Mouse (Mus musculus): ENCODE measurements around the gene Clec9a. TPM values are rescaled to one million over a fixed set of nuclear protein-coding genes. Genes with fewer than 3 reads are reported as not detected.

Clec9a gene
- total RNA-seq, 4 experiments from 2014 or later = 0.47 to 0.60 TPM; not detected in 2

DNA sequence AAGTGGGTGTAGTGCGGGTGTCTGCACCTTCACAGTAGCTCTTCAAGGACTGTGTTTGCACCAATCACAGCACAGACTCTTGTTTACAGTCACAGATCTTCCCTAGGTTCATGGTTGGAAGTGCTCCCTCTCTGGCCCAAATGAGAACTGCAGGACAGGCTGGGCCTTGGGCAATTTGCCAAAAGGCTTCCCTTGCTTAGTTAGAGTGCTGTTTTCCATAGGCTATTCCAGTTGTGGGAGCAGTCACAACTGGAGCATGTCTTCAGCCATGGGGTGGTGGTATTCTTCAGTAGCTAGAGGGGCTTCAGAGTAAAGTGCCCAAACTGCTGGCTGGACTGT, 15.0 kb downstream of the Clec9a start:
- DNase-seq (ENCODE audit: low spot score) = peak; percentile 88

- no peak for DNase-seq (ENCODE audit: low spot score)
Measured at GRCm38 (mm10) chr6:129425217-129425616, 16.6 kb downstream of the Clec9a start.

GRCm38 (mm10) chr6:129425812-129426211, 17.1 kb downstream of the Clec9a start:
- DNase-seq (ENCODE audit: low spot score) = peak; percentile 82

DNA sequence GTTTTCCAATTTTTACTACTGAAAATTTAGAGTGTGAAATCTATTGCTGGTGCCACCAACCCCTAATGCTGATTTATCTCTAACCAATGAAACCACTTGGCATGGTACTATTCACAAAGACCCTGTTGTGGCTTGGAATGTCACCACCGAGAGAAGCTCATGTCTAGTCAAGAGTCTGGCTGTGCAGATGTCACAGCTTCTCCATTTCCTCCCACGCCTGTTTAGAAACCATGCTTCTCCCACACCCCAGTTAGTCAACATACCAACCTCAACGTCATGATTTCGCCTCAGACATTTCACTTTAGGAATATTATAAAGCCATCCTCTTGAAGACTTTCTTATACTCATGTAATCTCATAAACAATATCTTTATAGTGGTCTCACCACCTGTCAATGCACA, 18.6 kb downstream of the Clec9a start:
- DNase-seq (ENCODE audit: low spot score) = no peak

DNA sequence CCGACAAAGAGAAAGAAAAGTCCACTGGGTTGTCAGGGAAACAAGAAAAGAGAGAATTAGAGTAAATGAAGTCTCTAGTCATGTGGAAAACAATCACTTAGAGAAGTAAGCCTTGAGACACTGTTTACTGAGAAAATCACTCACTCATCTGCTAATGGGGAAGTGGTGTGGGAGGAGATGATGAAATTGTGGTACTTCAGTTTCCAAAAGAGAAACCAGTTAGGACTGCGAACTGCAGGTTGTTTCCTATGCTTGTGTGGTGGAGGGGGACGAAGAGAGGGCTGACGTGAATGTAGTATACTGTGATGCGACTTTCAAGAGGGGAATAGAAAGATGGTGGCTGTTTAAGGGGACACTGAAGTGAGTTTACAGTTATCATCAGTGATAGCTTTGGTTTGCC, 25.6 kb downstream of the Clec9a start:
- DNase-seq (ENCODE audit: low spot score) = no peak

DNA sequence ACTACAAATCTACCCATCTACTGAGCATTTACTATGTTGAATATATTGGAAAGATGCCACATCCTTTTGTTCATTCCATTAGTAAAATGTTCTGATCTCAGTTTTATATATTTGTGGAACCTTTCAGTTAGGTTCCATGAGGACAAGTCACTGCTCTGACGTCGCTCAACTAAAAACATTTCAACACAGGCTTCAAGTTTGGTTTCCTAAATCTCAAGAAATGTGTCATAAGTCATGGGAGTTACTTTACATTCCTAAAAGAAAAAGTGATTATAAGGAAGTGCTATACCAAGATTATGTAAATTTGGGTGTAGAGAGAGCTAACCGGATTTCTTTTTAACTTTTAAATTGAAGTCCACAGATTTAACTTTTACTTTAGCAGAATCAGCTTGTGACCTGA, 27.4 kb downstream of the Clec9a start:
- no peak for DNase-seq (ENCODE audit: low spot score)

GRCm38 (mm10) chr6:129438033-129438432, 29.4 kb downstream of the Clec9a start:
- DNase-seq (ENCODE audit: low spot score) = no peak

GRCm38 (mm10) chr6:129449743-129450142, 41.1 kb downstream of the Clec9a start:
- peak; percentile 70 for DNase-seq (ENCODE audit: low spot score)

DNA sequence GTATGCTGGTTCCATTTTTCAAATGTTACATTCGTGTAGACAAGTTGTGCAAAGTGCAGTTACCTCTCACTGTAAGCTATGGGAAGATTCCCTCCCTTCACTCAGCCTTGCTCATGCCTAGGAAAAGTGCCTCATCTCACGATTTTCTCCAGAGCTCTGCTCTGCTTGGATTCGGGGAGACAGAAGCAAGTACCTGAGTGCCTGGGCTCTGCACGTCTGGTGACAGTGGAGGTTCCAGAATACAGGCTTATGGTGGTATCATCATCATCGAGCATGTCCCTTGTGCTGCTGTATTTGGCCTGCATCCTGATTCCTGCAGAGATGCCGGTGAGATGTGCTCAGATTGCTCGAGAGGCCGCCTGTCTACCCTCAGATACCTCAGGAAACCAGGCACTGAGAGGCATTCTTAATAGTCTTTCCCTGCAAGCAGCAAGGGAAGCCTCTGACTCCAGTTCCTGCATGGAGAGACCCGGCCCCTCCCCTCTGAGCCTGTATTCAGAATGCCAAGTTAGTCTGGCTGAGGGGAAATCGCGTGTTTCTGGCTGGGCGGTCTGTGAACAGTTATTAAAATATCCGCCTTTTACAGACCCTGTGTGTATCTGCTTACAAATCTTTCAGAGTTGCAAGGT, 42.9 kb downstream of the Clec9a start, which contains the start of gene Clec1a:
Clec1a (minus strand) TSS at position 590 of the 629 bp plus-strand sequence.
- DNase-seq (ENCODE audit: low spot score) = peak; percentile 75

GRCm38 (mm10) chr6:129471386-129471785, 62.7 kb downstream of the Clec9a start:
- DNase-seq (ENCODE audit: low spot score) = no peak

GRCm38 (mm10) chr6:129472627-129473026, 64.0 kb downstream of the Clec9a start:
- no peak for DNase-seq (ENCODE audit: low spot score)

Other genes with a start within 250 kb of the Clec9a start
- gene Clec2d, start 228.2 kb upstream of the Clec9a start, total RNA-seq (2022) = 10 to 100 TPM; 28.4 to 43.3 (median 34.1) TPM
- under 1 TPM in 1 of 4 experiments, not detected in 3; 0.16 TPM for gene Cd69, start 133.4 kb upstream of the Clec9a start, total RNA-seq (2022)
- not detected for gene 4922502D21Rik, start 77.1 kb upstream of the Clec9a start, total RNA-seq (2022)
- 1 to 10 TPM in 1 of 4 experiments, under 1 TPM in 3; 0.43 to 1.2 (median 0.70) TPM for gene Clec12a, start 66.2 kb upstream of the Clec9a start, total RNA-seq (2022)
- under 1 TPM in 1 of 4 experiments, not detected in 3; 0.25 TPM for gene Clec12b, start 23.0 kb upstream of the Clec9a start, total RNA-seq (2022)
- 1 to 10 TPM; 1.3 to 2.3 (median 1.6) TPM for gene Clec1b, start 11.6 kb upstream of the Clec9a start, total RNA-seq (2022)
- 10 to 100 TPM in 3 of 4 experiments, 1 to 10 TPM in 1; 7.7 to 13.1 (median 11.7) TPM for gene Clec1a, start 43.1 kb downstream of the Clec9a start, total RNA-seq (2022)
- gene Olr1, start 98.3 kb downstream of the Clec9a start, total RNA-seq (2022) = under 1 TPM in 2 of 4 experiments, not detected in 2; 0.20 to 0.31 TPM
- not detected for gene Tmem52b, start 103.7 kb downstream of the Clec9a start, total RNA-seq (2022)
- 100 to 1,000 TPM; 118 to 204 (median 178) TPM for gene Gabarapl1, start 124.3 kb downstream of the Clec9a start, total RNA-seq (2022)
- gene Klre1, start 169.0 kb downstream of the Clec9a start, total RNA-seq (2022) = not detected
- under 1 TPM in 1 of 4 experiments, not detected in 3; 0.35 TPM for gene Klrd1, start 182.9 kb downstream of the Clec9a start, total RNA-seq (2022)
- under 1 TPM in 2 of 4 experiments, not detected in 2; 0.27 to 0.34 TPM for gene Klrk1, start 215.0 kb downstream of the Clec9a start, total RNA-seq (2022)
- gene Klrc3, start 234.5 kb downstream of the Clec9a start, total RNA-seq (2022) = not detected